Mouse (Mus musculus): ENCODE data around the gene Ighmbp2. TPM values are rescaled to one million over a fixed set of nuclear protein-coding genes. Genes with fewer than 3 reads are reported as not detected.
"Not testable (repeated sequence)": the region's sequence is repeated elsewhere in the genome, so short reads cannot be mapped to it uniquely, and the experiment has no call there.

Gene Ighmbp2
- polyA plus RNA-seq, 1 experiment from 2014 or later = 14.6 TPM

- Histone ChIP-seq H3K4me3 (replicated peaks) (no peak overlapping the region), H3K9ac (replicated peaks) (no peak overlapping the region), H3K27me3 (no peaks in the 10 kb centered on the region), H3K27ac (no peak overlapping the region), H3K4me1 (replicated peaks) (no peaks in the 10 kb centered on the region), H3K9me3 (no peaks in the 10 kb centered on the region), H3K4me2 (no peak overlapping the region), H3K36me3 (peaks cover 78% of the 10 kb centered on the region)
- WGBS = 90% methylated on average over 12 of the region's 12 CpGs
- ATAC-seq (ENCODE audit: insufficient number of reproducible peaks, insufficient read depth, low FRiP score, low TSS enrichment, low read depth) = no peak
Observed at GRCm38 (mm10) chr19:3261764-3262525, 20.9 kb downstream of the Ighmbp2 start.

GRCm38 (mm10) chr19:3261336-3261735 lies 21.5 kb downstream of the Ighmbp2 start:
- H3K4me1 ChIP-seq (replicated peaks) = no peaks in the 10 kb centered on the region
- no peaks in the 10 kb centered on the region for H3K9me3 ChIP-seq
- no peak overlapping the region for H3K4me3 ChIP-seq (replicated peaks)
- H3K27ac ChIP-seq = no peak overlapping the region
- 0 out of 2 replicates have a peak, but pooled peaks have one; percentile 24 for ATAC-seq (ENCODE audit: insufficient number of reproducible peaks, insufficient read depth, low FRiP score, low TSS enrichment, low read depth)
- peaks cover 72% of the 10 kb centered on the region for H3K36me3 ChIP-seq
- H3K4me2 ChIP-seq = no peak overlapping the region
- no peak overlapping the region for H3K9ac ChIP-seq (replicated peaks)
- 95% methylated on average over 7 of the region's 7 CpGs for WGBS
- H3K27me3 ChIP-seq = no peaks in the 10 kb centered on the region

- no peak for ATAC-seq (ENCODE audit: insufficient number of reproducible peaks, insufficient read depth, low FRiP score, low TSS enrichment, low read depth)
- H3K27ac ChIP-seq = no peak overlapping the region
- H3K9ac ChIP-seq (replicated peaks) = no peak overlapping the region
- no peaks in the 10 kb centered on the region for H3K4me1 ChIP-seq (replicated peaks)
- WGBS = 94% methylated on average over 3 of the region's 3 CpGs
- H3K27me3 ChIP-seq = no peaks in the 10 kb centered on the region
- H3K9me3 ChIP-seq = no peaks in the 10 kb centered on the region
- H3K4me2 ChIP-seq = no peak overlapping the region
- H3K36me3 ChIP-seq = peaks cover 64% of the 10 kb centered on the region
- H3K4me3 ChIP-seq (replicated peaks) = no peak overlapping the region
Observed at GRCm38 (mm10) chr19:3260591-3260990, 22.2 kb downstream of the Ighmbp2 start.

- Histone ChIP-seq H3K27me3 (no peaks in the 10 kb centered on the region), H3K4me1 (replicated peaks) (no peaks in the 10 kb centered on the region), H3K36me3 (peaks cover 58% of the 10 kb centered on the region), H3K4me3 (replicated peaks) (no peak overlapping the region), H3K9me3 (no peaks in the 10 kb centered on the region), H3K4me2 (no peak overlapping the region), H3K9ac (replicated peaks) (no peak overlapping the region), H3K27ac (no peak overlapping the region)
- ATAC-seq (ENCODE audit: insufficient number of reproducible peaks, insufficient read depth, low FRiP score, low TSS enrichment, low read depth) = no peak
- WGBS = 92% methylated on average over 8 of the region's 8 CpGs
Observed at GRCm38 (mm10) chr19:3260016-3260415, 22.8 kb downstream of the Ighmbp2 start.

- H3K9ac ChIP-seq (replicated peaks); ATAC-seq (ENCODE audit: insufficient number of reproducible peaks, insufficient read depth, low FRiP score, low TSS enrichment, low read depth); H3K4me2 ChIP-seq; H3K4me1 ChIP-seq (replicated peaks); H3K9me3 ChIP-seq; H3K27ac ChIP-seq; H3K36me3 ChIP-seq; H3K4me3 ChIP-seq (replicated peaks); H3K27me3 ChIP-seq: not testable (repeated sequence)
- 78% methylated on average over 5 of the region's 6 CpGs for WGBS
Observed at GRCm38 (mm10) chr19:3225261-3225660, 57.6 kb downstream of the Ighmbp2 start.

GRCm38 (mm10) chr19:3214937-3215336 lies 67.9 kb downstream of the Ighmbp2 start:
- H3K27me3 ChIP-seq; H3K4me2 ChIP-seq; H3K4me3 ChIP-seq (replicated peaks); ATAC-seq (ENCODE audit: insufficient number of reproducible peaks, insufficient read depth, low FRiP score, low TSS enrichment, low read depth); H3K9ac ChIP-seq (replicated peaks); H3K27ac ChIP-seq; H3K4me1 ChIP-seq (replicated peaks); H3K9me3 ChIP-seq; H3K36me3 ChIP-seq: not testable (repeated sequence)
- 67% methylated on average over 1 of the region's 1 CpGs for WGBS

Small RNA genes within 50 kb of the gene (microRNA-seq; reads per million reads assigned to microRNA genes)
- gene Mir6984 = not detected

Other genes with a start within 250 kb of the Ighmbp2 start
- gene Mrpl21, start 116 bp downstream of the Ighmbp2 start, polyA plus RNA-seq (2016; fragmentation: Nextera tagmentation; extraction: Ambion mirVana) = 132 and 139 TPM in 2 replicates
- gene Cpt1a, start 39.3 kb upstream of the Ighmbp2 start, polyA plus RNA-seq (2016; fragmentation: Nextera tagmentation; extraction: Ambion mirVana) = 12.1 and 12.8 TPM in 2 replicates
- gene Tesmin, start 105.8 kb upstream of the Ighmbp2 start, polyA plus RNA-seq (2016; fragmentation: Nextera tagmentation; extraction: Ambion mirVana) = 0.11 and 0.40 TPM in 2 replicates
- gene Gal, start 131.5 kb upstream of the Ighmbp2 start, polyA plus RNA-seq (2016; fragmentation: Nextera tagmentation; extraction: Ambion mirVana) = 0.37 and 2.5 TPM in 2 replicates